In the genomic region with DNA sequence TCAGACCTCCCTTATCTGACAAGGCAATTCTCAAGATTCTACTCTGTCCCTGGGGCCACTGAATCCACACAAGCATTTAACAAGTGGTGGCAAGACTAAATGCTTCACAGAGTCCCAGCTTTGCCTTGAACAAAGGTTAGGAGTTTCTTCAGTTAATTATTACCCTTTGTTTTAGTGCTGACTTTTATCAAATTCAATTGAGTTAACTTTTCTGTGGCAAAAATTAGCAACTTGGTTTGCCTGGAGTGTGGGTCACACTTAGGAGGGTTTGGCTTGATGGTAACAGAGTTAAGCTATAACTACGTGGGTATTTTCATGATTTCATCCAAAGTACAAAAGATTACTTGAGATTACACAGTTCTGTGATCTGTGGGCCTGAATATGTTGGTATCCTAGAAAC, we compare ENCODE assay signal across 25 mouse cellular contexts.
A peak's percentile ranks its signal among the peaks of the same experiment; 100 is the strongest.
DNase-seq lines count a peak whose midpoint lies in the region; ATAC-seq and TF ChIP-seq lines count a peak whose summit lies in the region.
"Had no signal": no experiment of that assay in that cellular context is flagged by ENCODE, and none has a peak within 500 bp of the region (broad histone marks: within the 10 kb centered on the region; RNA-seq: fewer than 3 reads in every experiment).

No protein-coding gene starts in this region.

- no peaks in the 10 kb centered on the region for H3K9me3 ChIP-seq in intestine, embryonic 15.5 days
- no peaks in the 10 kb centered on the region for H3K9me3 ChIP-seq in kidney, embryonic 15.5 days (replicated peaks)
- no peaks in the 10 kb centered on the region for H3K9me3 ChIP-seq in forebrain, embryonic 13.5 days (replicated peaks)
- H3K9me3 ChIP-seq: embryonic facial prominence, embryonic 10.5 days; heart, embryonic 15.5 days; limb, embryonic 10.5 days; midbrain, embryonic 15.5 days had no signal

- intact Hi-C loops in heart, postnatal 36 days (cut with DNase I): no loop called here
- intact Hi-C loops in left cerebral cortex, adult 2 months (cut with DNase I): no loop called here

- peak; percentile 44 for DNase-seq in heart, adult 11 months
- DNase-seq in heart, postnatal 36 days: no peak
- peak; percentile 31 to 72 for DNase-seq in kidney, postnatal 36 days
- no peak for DNase-seq in left cerebral cortex, adult 2 months (ENCODE audit: extremely low spot score in 1 of 2, low spot score in 2 of 2)
- DNase-seq: adrenal gland, postnatal 10 days; cerebellum, adult 2 months; cerebellum, postnatal 36 days; gastrocnemius, postnatal 25 days; heart, postnatal 4 days; liver; liver, postnatal 0 days; right cerebral cortex, postnatal 4 days; thymus, postnatal 14 days had no signal

- ATAC-seq in intestine, embryonic 15.5 days: peak; percentile 96
- ATAC-seq in kidney, embryonic 15.5 days (replicated peaks; ENCODE audit: low FRiP score): peak; percentile 89
- no peak for ATAC-seq in forebrain, embryonic 13.5 days
- ATAC-seq: forebrain, embryonic 16.5 days; inflammation-experienced regulatory T-cells, adult 6 months; lung, postnatal 0 days; midbrain, embryonic 15.5 days had no signal

- no peaks in the 10 kb centered on the region for H3K4me1 ChIP-seq in intestine, embryonic 15.5 days (replicated peaks)
- H3K4me1 ChIP-seq in kidney, embryonic 15.5 days: no peaks in the 10 kb centered on the region
- H3K4me1 ChIP-seq in forebrain, embryonic 13.5 days: peaks cover 6% of the 10 kb centered on the region; the same call in 1 of the 2 replicates
- H3K4me1 ChIP-seq: limb, embryonic 10.5 days; midbrain, embryonic 15.5 days had no signal

- no peak overlapping the region for H3K4me2 ChIP-seq in intestine, embryonic 15.5 days (replicated peaks)
- no peak overlapping the region for H3K4me2 ChIP-seq in kidney, embryonic 15.5 days
- no peak overlapping the region for H3K4me2 ChIP-seq in forebrain, embryonic 13.5 days
- H3K4me2 ChIP-seq: heart, embryonic 15.5 days; hindbrain, embryonic 14.5 days; midbrain, embryonic 15.5 days had no signal

- no peaks in the 10 kb centered on the region for H3K36me3 ChIP-seq in intestine, embryonic 15.5 days
- no peaks in the 10 kb centered on the region for H3K36me3 ChIP-seq in kidney, embryonic 15.5 days
- H3K36me3 ChIP-seq in forebrain, embryonic 13.5 days (ENCODE audit: poor library complexity, severe bottlenecking): no peaks in the 10 kb centered on the region
- H3K36me3 ChIP-seq: embryonic facial prominence, embryonic 10.5 days; heart, embryonic 15.5 days; limb, embryonic 10.5 days; midbrain, embryonic 15.5 days had no signal

- no peak overlapping the region for H3K4me3 ChIP-seq in intestine, embryonic 15.5 days (replicated peaks)
- H3K4me3 ChIP-seq in kidney, embryonic 15.5 days (replicated peaks): no peak overlapping the region
- H3K4me3 ChIP-seq in left cerebral cortex, adult 2 months: no peak overlapping the region
- H3K4me3 ChIP-seq in forebrain, embryonic 13.5 days: no peak overlapping the region
- H3K4me3 ChIP-seq: embryonic facial prominence, embryonic 10.5 days; heart, embryonic 15.5 days; limb, embryonic 10.5 days; midbrain, embryonic 15.5 days; myocyte had no signal

- H3K27ac ChIP-seq in intestine, embryonic 15.5 days: no peak overlapping the region
- no peak overlapping the region for H3K27ac ChIP-seq in kidney, embryonic 15.5 days
- no peak overlapping the region for H3K27ac ChIP-seq in left cerebral cortex, adult 2 months
- H3K27ac ChIP-seq in forebrain, embryonic 13.5 days: no peak overlapping the region
- H3K27ac ChIP-seq: embryonic facial prominence, embryonic 10.5 days; heart, embryonic 15.5 days; hindbrain, embryonic 14.5 days; limb, embryonic 10.5 days; midbrain, embryonic 15.5 days had no signal

- no peak overlapping the region for H3K9ac ChIP-seq in intestine, embryonic 15.5 days
- H3K9ac ChIP-seq in kidney, embryonic 15.5 days: no peak overlapping the region
- H3K9ac ChIP-seq in forebrain, embryonic 13.5 days: no peak overlapping the region
- H3K9ac ChIP-seq: heart, embryonic 15.5 days; hindbrain, embryonic 14.5 days; liver, postnatal 0 days; midbrain, embryonic 15.5 days had no signal

- H3K27me3 ChIP-seq in intestine, embryonic 15.5 days (replicated peaks): no peaks in the 10 kb centered on the region
- H3K27me3 ChIP-seq in kidney, embryonic 15.5 days: no peaks in the 10 kb centered on the region
- no peaks in the 10 kb centered on the region for H3K27me3 ChIP-seq in forebrain, embryonic 13.5 days
- H3K27me3 ChIP-seq: heart, embryonic 15.5 days; midbrain, embryonic 15.5 days had no signal

- TF ChIP-seq CTCF in left cerebral cortex, adult 2 months (IDR thresholded peaks at IDR 0.05): no peak

- WGBS in intestine, embryonic 15.5 days: 54% methylated on average over 1 of the region's 1 CpGs
- WGBS in kidney, embryonic 15.5 days: 60% methylated on average over 1 of the region's 1 CpGs
- WGBS in forebrain, embryonic 13.5 days: 74% methylated on average over 1 of the region's 1 CpGs

Comparison
In these comparisons a context has a peak if more than half of its experiments do, and no peak if none do; other contexts are left out.
1. DNase-seq: peak in heart, adult 11 months (single experiment) and kidney, postnatal 36 days (2 of 2); none in heart, postnatal 36 days (0 of 2) and left cerebral cortex, adult 2 months (0 of 2).